Mouse (Mus musculus) megakaryocyte, embryonic 14.5 days (primary cell): ENCODE measurements at regions not wholly inside any gene's neighbourhood (a gene's known extent, or its start where the extent isn't known, plus 50 kb on each side); places are given as distances from the start of the nearest gene placed in this dataset.

Experiments used
- H3K27me3 ChIP-seq: replicated peaks from 2 replicates; pipeline ENCODE3; 2012; ENCODE audit warnings: inconsistent platforms
- H3K36me3 ChIP-seq: replicated peaks from 2 replicates; pipeline ENCODE3; 2012; ENCODE audit warnings: low read length, inconsistent platforms, mixed read lengths
- H3K4me1 ChIP-seq: 2 replicates; pipeline ENCODE4 v1.6.1; 2012; ENCODE audit warnings: inconsistent platforms
- H3K4me3 ChIP-seq: replicated peaks from 2 replicates; pipeline ENCODE3; 2012; ENCODE audit warnings: moderate library complexity, mild to moderate bottlenecking, inconsistent platforms
- H3K9me3 ChIP-seq: 2 replicates; pipeline ENCODE4 v1.6.1; 2012; ENCODE audit warnings: inconsistent platforms
- FLI1 ChIP-seq: IDR thresholded peaks from 2 replicates; pipeline ENCODE4 v1.6.1; 2012; ENCODE audit warnings: low read length, inconsistent platforms, mixed read lengths
- GATA1 ChIP-seq: IDR thresholded peaks from 3 replicates; pipeline ENCODE4 v1.6.1; 2012; ENCODE audit warnings: mixed read lengths, low read length, inconsistent platforms, borderline replicate concordance

DNA sequence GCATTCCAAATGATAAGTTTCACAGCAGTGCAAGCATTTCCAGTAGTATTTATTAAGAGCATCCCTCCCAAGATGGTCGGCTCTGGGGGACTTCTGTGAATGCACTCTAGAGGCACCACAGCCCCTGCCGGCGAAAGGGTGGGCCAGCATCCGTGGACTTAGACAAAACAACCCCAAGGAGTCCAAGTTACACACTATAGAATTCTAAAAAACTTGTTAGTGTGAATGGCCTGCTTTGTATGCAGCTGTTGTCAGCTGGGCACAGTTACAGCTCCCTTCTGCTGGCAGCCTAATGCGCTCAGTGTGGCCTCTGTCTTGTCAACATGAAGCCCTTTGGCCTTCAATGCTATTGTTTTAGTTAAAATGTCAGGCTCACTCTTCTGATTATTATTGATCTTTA, 181.5 kb downstream of the Tle3 start:
- no peaks in the 10 kb centered on the region for H3K4me1 ChIP-seq
- H3K27me3 ChIP-seq = peaks cover 76% of the 10 kb centered on the region
- H3K9me3 ChIP-seq = no peaks in the 10 kb centered on the region
- H3K4me3 ChIP-seq = no peak overlapping the region
- no peak for TF ChIP-seq FLI1
- no peak for TF ChIP-seq GATA1
- H3K36me3 ChIP-seq = no peaks in the 10 kb centered on the region

DNA sequence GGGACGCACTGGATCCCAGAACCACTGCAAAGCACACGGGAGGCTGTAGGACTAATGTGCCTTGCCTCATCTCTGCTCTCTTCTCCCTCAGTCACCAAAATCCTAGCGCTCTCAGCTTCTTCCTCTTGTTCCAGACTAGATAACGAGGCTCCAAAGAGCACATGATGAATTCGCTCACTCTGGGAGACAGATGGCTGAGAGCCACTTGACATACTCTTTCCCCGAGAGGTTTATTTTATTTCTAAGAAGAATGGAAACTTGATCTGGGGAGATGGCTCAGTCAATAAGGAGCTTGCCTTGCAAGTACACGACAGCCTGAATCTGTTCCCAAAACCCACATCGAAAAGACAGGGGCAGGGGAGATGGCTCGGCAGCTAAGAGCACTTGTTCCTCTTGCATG, 179.2 kb downstream of the Tle3 start:
- Histone ChIP-seq H3K4me3 (no peak overlapping the region), H3K36me3 (no peaks in the 10 kb centered on the region), H3K4me1 (no peaks in the 10 kb centered on the region), H3K9me3 (peaks cover 18% of the 10 kb centered on the region), H3K27me3 (peaks cover 67% of the 10 kb centered on the region)
- TF ChIP-seq GATA1 = no peak
- TF ChIP-seq FLI1 = no peak

DNA sequence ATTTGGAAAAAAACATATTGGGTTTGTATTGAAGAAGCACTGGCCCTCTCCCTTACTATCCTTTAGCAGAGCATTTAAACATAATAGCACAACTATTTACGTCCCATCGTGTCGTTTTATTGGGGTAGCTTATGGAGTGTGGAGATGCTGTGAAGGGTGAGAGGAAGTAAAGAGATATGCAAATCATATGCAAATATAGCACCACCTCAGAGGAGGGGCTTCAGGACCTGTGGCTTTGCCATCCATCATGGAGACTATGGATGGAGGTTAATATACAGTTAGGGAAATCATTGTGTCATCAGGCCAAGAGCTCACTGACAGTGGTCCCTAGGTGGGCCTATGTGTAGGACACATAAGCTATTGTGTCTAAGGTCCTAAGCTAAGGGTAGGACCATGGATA, 178.2 kb downstream of the Tle3 start:
- no peaks in the 10 kb centered on the region for H3K36me3 ChIP-seq
- no peak for TF ChIP-seq FLI1
- TF ChIP-seq GATA1 = no peak
- H3K27me3 ChIP-seq = peaks cover 63% of the 10 kb centered on the region
- H3K4me1 ChIP-seq = no peaks in the 10 kb centered on the region
- no peak overlapping the region for H3K4me3 ChIP-seq
- peaks cover 25% of the 10 kb centered on the region for H3K9me3 ChIP-seq

DNA sequence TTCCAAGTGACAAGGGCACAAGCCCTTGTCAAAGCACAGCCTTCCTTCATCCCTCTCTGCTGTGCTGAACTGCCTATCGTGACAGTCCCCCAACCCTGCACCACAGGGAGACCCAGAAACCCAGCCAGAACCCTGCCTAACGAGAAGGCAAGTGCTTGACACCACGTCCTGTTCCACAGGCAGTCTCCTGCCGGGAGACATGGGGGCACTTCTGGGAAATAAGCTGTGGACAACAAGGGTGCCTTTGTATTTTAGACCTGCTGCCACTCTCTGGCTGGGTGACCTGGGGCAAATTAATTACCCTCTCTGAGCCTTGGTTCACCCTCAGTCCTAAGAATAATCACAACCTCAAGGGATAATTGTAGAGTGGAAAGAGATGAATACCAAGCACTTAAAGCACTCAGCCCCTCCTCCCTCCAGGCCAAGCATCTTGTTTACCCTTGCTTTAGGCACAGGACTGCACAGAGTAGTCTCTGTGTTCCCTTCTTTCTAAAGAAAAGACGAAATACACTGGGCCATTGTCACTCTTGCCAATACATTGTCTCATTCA, 177.6 kb downstream of the Tle3 start:
- no peak for TF ChIP-seq FLI1
- TF ChIP-seq GATA1 = no peak

GRCm38 (mm10) chr9:61537316-61538189, 165.4 kb downstream of the Tle3 start:
- H3K36me3 ChIP-seq = no peaks in the 10 kb centered on the region
- peaks cover 62% of the 10 kb centered on the region for H3K27me3 ChIP-seq
- H3K4me1 ChIP-seq = no peaks in the 10 kb centered on the region
- TF ChIP-seq FLI1 (no peak), GATA1 (no peak)
- no peak overlapping the region for H3K4me3 ChIP-seq
- H3K9me3 ChIP-seq = peaks cover 34% of the 10 kb centered on the region

More for the DNA sequence above, 177.6 kb downstream of the Tle3 start:
- H3K36me3 ChIP-seq = no peaks in the 10 kb centered on the region
- H3K4me1 ChIP-seq = no peaks in the 10 kb centered on the region
- H3K9me3 ChIP-seq = peaks cover 25% of the 10 kb centered on the region
- no peak overlapping the region for H3K4me3 ChIP-seq
- H3K27me3 ChIP-seq = peaks cover 61% of the 10 kb centered on the region

- no peak overlapping the region for H3K4me3 ChIP-seq
- H3K36me3 ChIP-seq = no peaks in the 10 kb centered on the region
- no peak for TF ChIP-seq GATA1
- no peak for TF ChIP-seq FLI1
- no peaks in the 10 kb centered on the region for H3K9me3 ChIP-seq
- peaks cover 72% of the 10 kb centered on the region for H3K27me3 ChIP-seq
- H3K4me1 ChIP-seq = no peaks in the 10 kb centered on the region
Measured at GRCm38 (mm10) chr9:61533237-61533636, 161.1 kb downstream of the Tle3 start.

DNA sequence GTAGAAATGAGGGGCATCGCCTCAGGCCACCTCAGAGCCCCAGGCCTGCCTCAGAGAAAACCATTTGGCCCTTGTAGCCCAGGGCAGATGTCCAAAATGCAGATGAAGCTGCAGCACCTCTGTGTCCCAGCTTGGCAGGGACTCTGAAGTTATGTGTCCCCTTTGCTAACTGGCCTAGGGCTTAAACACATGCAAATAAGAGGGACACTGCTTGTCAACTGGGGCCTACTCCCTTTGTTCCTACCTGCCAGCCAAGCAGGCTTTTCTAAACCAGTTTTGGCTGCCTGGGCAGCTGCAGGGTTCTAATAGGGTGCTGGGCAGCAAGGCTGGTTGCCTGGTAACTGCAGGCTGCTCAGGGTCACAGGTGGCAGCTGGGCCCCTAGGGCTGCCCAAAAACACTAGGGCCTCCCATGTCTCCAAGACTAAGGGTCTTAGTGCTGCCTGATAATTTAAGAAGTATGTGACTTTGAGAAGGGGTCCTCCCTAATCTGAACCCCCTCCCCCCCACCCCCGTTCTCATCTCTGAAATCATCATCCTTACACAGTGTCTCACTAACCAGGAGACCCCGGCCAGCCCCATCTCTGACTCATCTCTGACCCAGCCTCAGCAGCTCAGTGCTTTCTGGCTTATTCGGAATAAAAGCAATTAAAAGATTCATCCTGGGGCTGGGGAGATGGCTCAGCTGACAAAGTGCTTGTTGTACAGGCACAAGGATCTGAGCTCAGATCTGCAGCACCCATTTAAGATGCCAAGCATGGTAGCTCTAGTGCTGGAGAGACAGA, 158.3 kb downstream of the Tle3 start:
- Histone ChIP-seq H3K4me1 (no peaks in the 10 kb centered on the region), H3K4me3 (no peak overlapping the region), H3K27me3 (peaks cover 76% of the 10 kb centered on the region), H3K9me3 (no peaks in the 10 kb centered on the region), H3K36me3 (no peaks in the 10 kb centered on the region)
- TF ChIP-seq GATA1 (no peak), FLI1 (no peak)

GRCm38 (mm10) chr9:61528286-61528865, 156.2 kb downstream of the Tle3 start:
- no peaks in the 10 kb centered on the region for H3K4me1 ChIP-seq
- no peaks in the 10 kb centered on the region for H3K36me3 ChIP-seq
- no peak overlapping the region for H3K4me3 ChIP-seq
- H3K27me3 ChIP-seq = peaks cover 59% of the 10 kb centered on the region
- TF ChIP-seq GATA1 (no peak), FLI1 (no peak)
- no peaks in the 10 kb centered on the region for H3K9me3 ChIP-seq

- H3K27me3 ChIP-seq = peaks cover 51% of the 10 kb centered on the region
- peaks cover 5% of the 10 kb centered on the region for H3K9me3 ChIP-seq
- no peaks in the 10 kb centered on the region for H3K36me3 ChIP-seq
- H3K4me1 ChIP-seq = no peaks in the 10 kb centered on the region
- TF ChIP-seq FLI1 (no peak), GATA1 (no peak)
- no peak overlapping the region for H3K4me3 ChIP-seq
Measured at GRCm38 (mm10) chr9:61527491-61528056, 155.4 kb downstream of the Tle3 start.
